Mouse (Mus musculus): ENCODE measurements around the gene Rmdn2. TPM values are rescaled to one million over a fixed set of nuclear protein-coding genes. Genes with fewer than 3 reads are reported as not detected.

The Rmdn2 gene
- 0.53 TPM in 2 replicates for polyA plus RNA-seq (2012; rRNA removed)

GRCm38 (mm10) chr17:79611545-79611944 lies at the start of gene Rmdn2:
TSS of gene Rmdn2 (plus strand) at chr17:79611863.
- peaks cover 2% of the 10 kb centered on the region for H3K4me1 ChIP-seq (ENCODE audit: control insufficient read depth, insufficient read depth, insufficient read length, low read length)
- H3K36me3 ChIP-seq (ENCODE audit: control insufficient read depth, insufficient read depth, low read length) = no peaks in the 10 kb centered on the region
- no peak within 1 kb of the TSS for H3K27ac ChIP-seq (ENCODE audit: insufficient read depth, low read depth, low read length)
- TF ChIP-seq POLR2A (IDR thresholded peaks at IDR 0.05; ENCODE audit: low read depth, low read length) (no peak), CTCF (IDR thresholded peaks at IDR 0.05; ENCODE audit: extremely low read depth, insufficient read length, insufficient replicate concordance, low read depth, low read length) (no peak)
- no peak within 1 kb of the TSS for H3K4me3 ChIP-seq (ENCODE audit: low read depth, low read length)
- 82% methylated on average over 4 of the region's 4 CpGs for WGBS
- H3K27me3 ChIP-seq (ENCODE audit: control insufficient read depth, insufficient read depth, low read length) = no peaks in the 10 kb centered on the region

- H3K27ac ChIP-seq (ENCODE audit: insufficient read depth, low read depth, low read length) = peak overlapping the region; percentile 15; the same call in 1 of the 2 replicates
- H3K27me3 ChIP-seq (ENCODE audit: control insufficient read depth, insufficient read depth, low read length) = no peaks in the 10 kb centered on the region; the same call in 1 of the 2 replicates
- no peak overlapping the region for H3K4me3 ChIP-seq (ENCODE audit: low read depth, low read length)
- WGBS = 59% methylated on average over 7 of the region's 7 CpGs
- H3K36me3 ChIP-seq (ENCODE audit: control insufficient read depth, insufficient read depth, low read length) = no peaks in the 10 kb centered on the region
- H3K4me1 ChIP-seq (ENCODE audit: control insufficient read depth, insufficient read depth, insufficient read length, low read length) = no peaks in the 10 kb centered on the region
- TF ChIP-seq POLR2A (IDR thresholded peaks at IDR 0.05; ENCODE audit: low read depth, low read length) (no peak), CTCF (IDR thresholded peaks at IDR 0.05; ENCODE audit: extremely low read depth, insufficient read length, insufficient replicate concordance, low read depth, low read length) (no peak)
Observed at GRCm38 (mm10) chr17:79563067-79563620, 48.5 kb upstream of the Rmdn2 start.

- H3K27ac ChIP-seq (ENCODE audit: insufficient read depth, low read depth, low read length) = peak overlapping the region; percentile 15; the same call in 1 of the 2 replicates
- WGBS = 57% methylated on average over 2 of the region's 2 CpGs
- TF ChIP-seq POLR2A (IDR thresholded peaks at IDR 0.05; ENCODE audit: low read depth, low read length) (no peak), CTCF (IDR thresholded peaks at IDR 0.05; ENCODE audit: extremely low read depth, insufficient read length, insufficient replicate concordance, low read depth, low read length) (no peak)
Observed at GRCm38 (mm10) chr17:79563721-79564120, 47.9 kb upstream of the Rmdn2 start.

GRCm38 (mm10) chr17:79565241-79565961 lies 46.3 kb upstream of the Rmdn2 start:
- no peak for TF ChIP-seq POLR2A (IDR thresholded peaks at IDR 0.05; ENCODE audit: low read depth, low read length)
- no peak for TF ChIP-seq CTCF (IDR thresholded peaks at IDR 0.05; ENCODE audit: extremely low read depth, insufficient read length, insufficient replicate concordance, low read depth, low read length)
- WGBS = 41% methylated on average over 9 of the region's 9 CpGs

More at GRCm38 (mm10) chr17:79563721-79564120, 47.9 kb upstream of the Rmdn2 start:
- Histone ChIP-seq H3K27me3 (ENCODE audit: control insufficient read depth, insufficient read depth, low read length) (no peaks in the 10 kb centered on the region; the same call in 1 of the 2 replicates), H3K36me3 (ENCODE audit: control insufficient read depth, insufficient read depth, low read length) (no peaks in the 10 kb centered on the region), H3K4me1 (ENCODE audit: control insufficient read depth, insufficient read depth, insufficient read length, low read length) (no peaks in the 10 kb centered on the region), H3K4me3 (ENCODE audit: low read depth, low read length) (no peak overlapping the region)

GRCm38 (mm10) chr17:79568401-79568800 lies 43.3 kb upstream of the Rmdn2 start:
- H3K4me1 ChIP-seq (ENCODE audit: control insufficient read depth, insufficient read depth, insufficient read length, low read length) = no peaks in the 10 kb centered on the region
- WGBS = 82% methylated on average over 1 of the region's 1 CpGs
- no peak overlapping the region for H3K4me3 ChIP-seq (ENCODE audit: low read depth, low read length)

More at GRCm38 (mm10) chr17:79565241-79565961, 46.3 kb upstream of the Rmdn2 start:
- H3K4me3 ChIP-seq (ENCODE audit: low read depth, low read length) = no peak overlapping the region
- no peak overlapping the region for H3K27ac ChIP-seq (ENCODE audit: insufficient read depth, low read depth, low read length)
- no peaks in the 10 kb centered on the region for H3K4me1 ChIP-seq (ENCODE audit: control insufficient read depth, insufficient read depth, insufficient read length, low read length)
- H3K27me3 ChIP-seq (ENCODE audit: control insufficient read depth, insufficient read depth, low read length) = no peaks in the 10 kb centered on the region; the same call in 1 of the 2 replicates
- H3K36me3 ChIP-seq (ENCODE audit: control insufficient read depth, insufficient read depth, low read length) = no peaks in the 10 kb centered on the region

GRCm38 (mm10) chr17:79578328-79578727 lies 33.3 kb upstream of the Rmdn2 start:
- Histone ChIP-seq H3K36me3 (ENCODE audit: control insufficient read depth, insufficient read depth, low read length) (no peaks in the 10 kb centered on the region), H3K4me3 (ENCODE audit: low read depth, low read length) (no peak overlapping the region), H3K27ac (ENCODE audit: insufficient read depth, low read depth, low read length) (no peak overlapping the region), H3K4me1 (ENCODE audit: control insufficient read depth, insufficient read depth, insufficient read length, low read length) (no peaks in the 10 kb centered on the region), H3K27me3 (ENCODE audit: control insufficient read depth, insufficient read depth, low read length) (no peaks in the 10 kb centered on the region)
- 56% methylated on average over 7 of the region's 7 CpGs for WGBS
- TF ChIP-seq CTCF (IDR thresholded peaks at IDR 0.05; ENCODE audit: extremely low read depth, insufficient read length, insufficient replicate concordance, low read depth, low read length) (no peak), POLR2A (IDR thresholded peaks at IDR 0.05; ENCODE audit: low read depth, low read length) (no peak)

More at GRCm38 (mm10) chr17:79568401-79568800, 43.3 kb upstream of the Rmdn2 start:
- TF ChIP-seq CTCF (IDR thresholded peaks at IDR 0.05; ENCODE audit: extremely low read depth, insufficient read length, insufficient replicate concordance, low read depth, low read length) (no peak), POLR2A (IDR thresholded peaks at IDR 0.05; ENCODE audit: low read depth, low read length) (no peak)
- no peaks in the 10 kb centered on the region for H3K36me3 ChIP-seq (ENCODE audit: control insufficient read depth, insufficient read depth, low read length)
- no peak overlapping the region for H3K27ac ChIP-seq (ENCODE audit: insufficient read depth, low read depth, low read length)
- no peaks in the 10 kb centered on the region; the same call in 1 of the 2 replicates for H3K27me3 ChIP-seq (ENCODE audit: control insufficient read depth, insufficient read depth, low read length)

- WGBS = 56% methylated on average over 6 of the region's 6 CpGs
- TF ChIP-seq CTCF (IDR thresholded peaks at IDR 0.05; ENCODE audit: extremely low read depth, insufficient read length, insufficient replicate concordance, low read depth, low read length) = peak; percentile 63; the same call in 1 of the 2 replicates
- TF ChIP-seq POLR2A (IDR thresholded peaks at IDR 0.05; ENCODE audit: low read depth, low read length) = no peak
- Histone ChIP-seq H3K4me3 (ENCODE audit: low read depth, low read length) (no peak overlapping the region), H3K36me3 (ENCODE audit: control insufficient read depth, insufficient read depth, low read length) (no peaks in the 10 kb centered on the region), H3K27ac (ENCODE audit: insufficient read depth, low read depth, low read length) (no peak overlapping the region), H3K4me1 (ENCODE audit: control insufficient read depth, insufficient read depth, insufficient read length, low read length) (no peaks in the 10 kb centered on the region), H3K27me3 (ENCODE audit: control insufficient read depth, insufficient read depth, low read length) (no peaks in the 10 kb centered on the region)
Observed at GRCm38 (mm10) chr17:79580264-79580920, 31.3 kb upstream of the Rmdn2 start.

Measured in small intestine, adult 2 months (tissue).